Mouse (Mus musculus): Measurements from ENCODE around the gene Tmem175.

DNA sequence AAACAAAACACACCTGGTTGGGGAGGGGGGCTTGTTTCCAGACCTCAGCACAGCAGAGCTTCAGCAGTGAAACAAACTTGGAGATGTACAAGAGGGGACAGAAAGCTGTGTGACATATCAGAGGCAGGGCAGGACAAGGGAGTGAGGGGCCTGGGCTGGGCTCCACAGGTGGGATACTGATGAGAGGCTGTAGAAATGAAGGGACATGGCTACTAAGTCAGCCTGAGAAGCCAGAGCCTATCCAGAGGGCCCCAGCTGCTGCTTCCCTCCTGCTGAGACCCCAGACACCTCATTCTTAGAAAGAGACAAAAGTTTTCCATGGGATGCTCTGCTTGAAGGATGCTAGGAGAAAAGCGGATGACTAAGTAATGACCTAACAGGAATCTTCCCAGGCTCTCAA lies 29.0 kb downstream of the Tmem175 start:
- TF ChIP-seq POLR2A (IDR thresholded peaks at IDR 0.05; ENCODE audit: extremely low read depth, insufficient read depth, low read length) (no peak), CTCF (IDR thresholded peaks at IDR 0.05; ENCODE audit: low read depth, low read length) (no peak)

Data from liver, adult 2 months (tissue).